8 mouse cellular contexts compared by ENCODE assay signal in genomic region chr7:91262031-91262951, GRCm38 (mm10).
DNase-seq lines count a peak whose midpoint lies in the region; ATAC-seq and TF ChIP-seq lines count a peak whose summit lies in the region.

No protein-coding gene starts in this region.

- DNase-seq in adrenal gland, adult (ENCODE audit: inconsistent age in 2 of 2, low spot score in 1 of 2), result peak; percentile 7 to 48
- no peak for DNase-seq in adrenal gland, postnatal 25 days
- peak; percentile 86 for DNase-seq in brain, adult 2 months (ENCODE audit: low read depth, low spot score)
- peak; percentile 16 for DNase-seq in kidney, postnatal 10 days
- peak; percentile 66 for DNase-seq in right cerebral cortex, postnatal 25 days
- DNase-seq in urinary bladder, postnatal 4 days (ENCODE audit: low spot score in 2 of 2), result no peak

- H3K27me3 ChIP-seq in liver, embryonic 12.5 days (replicated peaks), result peaks cover 13% of the 10 kb centered on the region

- TF ChIP-seq POLR2A in embryonic fibroblast, embryonic 13.5 days (IDR thresholded peaks at IDR 0.05; ENCODE audit: low read depth, low read length), result no peak

- H3K27ac ChIP-seq in embryonic fibroblast, embryonic 13.5 days (ENCODE audit: insufficient read depth, low read length), result no peak overlapping the region
- no peak overlapping the region for H3K27ac ChIP-seq in liver, embryonic 12.5 days

- no peaks in the 10 kb centered on the region for H3K9me3 ChIP-seq in liver, embryonic 12.5 days (replicated peaks)

- no peaks in the 10 kb centered on the region for H3K36me3 ChIP-seq in liver, embryonic 12.5 days

- peak overlapping the region; percentile 61 for H3K4me2 ChIP-seq in liver, embryonic 12.5 days

- no peak for TF ChIP-seq CTCF in embryonic fibroblast, embryonic 13.5 days (IDR thresholded peaks at IDR 0.05; ENCODE audit: borderline replicate concordance, insufficient read depth, low read length)

- H3K4me1 ChIP-seq in embryonic fibroblast, embryonic 13.5 days (ENCODE audit: control insufficient read depth, insufficient read depth, low read length), result no peaks in the 10 kb centered on the region
- 0 out of 2 replicates have a peak, but pooled peaks cover 4% of the 10 kb centered on the region for H3K4me1 ChIP-seq in liver, embryonic 12.5 days

- 0 out of 2 replicates have a peak, but pooled peaks have one; percentile 24 for ATAC-seq in liver, embryonic 12.5 days

- peak overlapping the region; percentile 36 for H3K4me3 ChIP-seq in embryonic fibroblast, embryonic 13.5 days (ENCODE audit: insufficient read depth, low read length)
- peak overlapping the region; percentile 25 for H3K4me3 ChIP-seq in liver, embryonic 12.5 days

- no peak overlapping the region for H3K9ac ChIP-seq in liver, embryonic 12.5 days

- 2% methylated on average over 34 of the region's 34 CpGs for WGBS in liver, embryonic 12.5 days (ENCODE audit: insufficient replicate concordance)

Comparison
In these comparisons a context has a peak if more than half of its experiments do, and no peak if none do; other contexts are left out.
1. DNase-seq: peak in adrenal gland, adult (2 of 2), brain, adult 2 months (single experiment), kidney, postnatal 10 days (single experiment) and right cerebral cortex, postnatal 25 days (single experiment); none in adrenal gland, postnatal 25 days (single experiment) and urinary bladder, postnatal 4 days (0 of 2).